Mouse (Mus musculus) gastrocnemius, adult 2 months (tissue): ENCODE measurements around the gene Krtap21-1. TPM values are rescaled to one million over a fixed set of nuclear protein-coding genes. Genes with fewer than 3 reads are reported as not detected.

Source experiments
- DNase-seq: peaks from one replicate; pipeline ENCODE4 v3.0.0; 2022
- H3K27ac ChIP-seq: fragments of 200-600 bp; 2 replicates; pipeline ENCODE4 v1.8.1; 2022; ENCODE audit warnings: mild to moderate bottlenecking
- H3K4me3 ChIP-seq: fragments of 200-600 bp; 2 replicates; pipeline ENCODE4 v1.8.1; 2022; ENCODE audit warnings: mild to moderate bottlenecking, moderate library complexity
- CTCF ChIP-seq: fragments of 200-600 bp; IDR thresholded peaks from 2 replicates; pipeline ENCODE4 v1.8.1; 2022; ENCODE audit warnings: antibody characterized with exemption, mild to moderate bottlenecking, moderate library complexity
- intact Hi-C: fragments of 180-260 bp; cut with DNase I; formaldehyde crosslinking; loops from one replicate; pipeline ENCODE4 v1.15.1; 2025
- long read RNA-seq, 2 experiments: library from polyadenylated mRNA; stranded (forward); transcript quantifications; one replicate each; pipeline ENCODE4 v2.0.0; 2021
- total RNA-seq, 2 experiments: library from RNA; stranded (reverse); gene quantifications; 2 replicates each; pipeline ENCODE4 v1.2.3; 2021

The Krtap21-1 gene
- not detected for total RNA-seq
- long read RNA-seq, experiment 1: 0 reads
- long read RNA-seq, experiment 2: 0 reads

DNA sequence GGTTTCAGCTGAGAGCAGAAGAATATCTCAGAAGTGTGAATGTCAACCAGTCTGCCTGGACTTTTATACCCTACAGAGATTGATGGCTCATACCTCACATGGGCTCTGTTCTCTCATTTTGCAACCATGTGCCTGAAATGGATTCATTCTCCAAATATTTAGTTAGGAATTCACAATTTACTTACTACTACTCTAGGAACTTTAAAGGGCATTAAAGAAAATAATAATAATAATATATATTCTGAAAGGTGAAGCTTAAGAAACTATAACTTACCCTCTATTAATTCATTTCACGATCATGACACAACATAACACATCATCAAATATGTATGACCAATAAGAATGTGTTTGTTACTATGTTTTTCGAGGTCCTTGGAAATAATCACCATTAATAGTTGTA lies at the start of gene Krtap21-1:
Krtap21-1 (minus strand) TSS at position 101 of the 400 bp plus-strand sequence.
- Histone ChIP-seq H3K4me3 (no peak within 1 kb of the TSS), H3K27ac (no peak within 1 kb of the TSS)
- intact Hi-C loops: no loop called here
- no peak for TF ChIP-seq CTCF
- no peak for DNase-seq

DNA sequence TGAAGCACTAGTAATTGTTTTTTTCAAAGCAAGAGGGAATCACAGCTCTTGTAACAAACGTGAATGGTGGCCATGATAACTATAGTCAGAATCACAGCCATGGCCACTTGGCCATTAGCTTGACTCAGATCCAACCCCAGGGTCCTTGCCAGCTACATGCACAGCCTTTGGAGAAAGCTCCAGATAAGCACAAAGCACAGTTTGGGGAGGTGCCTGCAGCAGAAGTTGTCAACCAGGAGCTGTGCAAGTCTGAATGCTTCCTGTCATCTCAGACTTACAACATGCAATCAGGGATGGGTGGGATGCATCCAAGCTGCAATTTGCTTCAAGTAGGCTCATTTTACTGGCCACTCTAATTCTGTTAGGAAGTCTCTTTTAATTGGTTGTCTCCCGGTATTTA lies 25.9 kb upstream of the Krtap21-1 start:
- TF ChIP-seq CTCF: no peak
- DNase-seq: no peak
- H3K27ac ChIP-seq: no peak overlapping the region
- no peak overlapping the region for H3K4me3 ChIP-seq
- intact Hi-C loops: no loop called here

DNA sequence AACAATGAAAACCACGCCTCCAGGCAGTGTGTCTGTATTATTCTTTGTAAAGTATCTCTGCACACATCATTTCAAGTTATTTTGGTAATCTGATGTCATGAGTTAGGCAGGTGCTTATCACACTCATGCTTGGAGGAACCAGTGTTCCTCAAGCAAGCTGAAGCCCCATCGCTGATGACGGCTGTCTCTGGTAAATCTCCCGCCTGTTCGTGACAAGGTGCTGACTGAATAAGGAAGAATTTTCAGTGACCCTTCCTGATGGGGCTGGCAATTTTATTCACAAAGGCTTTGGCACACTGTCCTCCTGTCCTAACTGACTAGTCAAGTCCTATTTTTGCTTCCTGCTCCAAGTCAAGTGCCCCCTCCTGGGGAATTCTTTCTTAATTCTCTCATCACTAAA lies 21.6 kb upstream of the Krtap21-1 start:
- intact Hi-C loops: no loop called here
- no peak for TF ChIP-seq CTCF
- H3K27ac ChIP-seq: no peak overlapping the region
- no peak overlapping the region for H3K4me3 ChIP-seq
- no peak for DNase-seq

GRCm38 (mm10) chr16:89420011-89420410 lies 16.3 kb upstream of the Krtap21-1 start, which contains the start of gene Krtap6-2:
Gene Krtap6-2, minus strand, starts transcription at chr16:89420111.
- no peak within 1 kb of the TSS for H3K27ac ChIP-seq
- intact Hi-C loops: no loop called here
- DNase-seq: no peak
- no peak for TF ChIP-seq CTCF
- no peak within 1 kb of the TSS for H3K4me3 ChIP-seq

DNA sequence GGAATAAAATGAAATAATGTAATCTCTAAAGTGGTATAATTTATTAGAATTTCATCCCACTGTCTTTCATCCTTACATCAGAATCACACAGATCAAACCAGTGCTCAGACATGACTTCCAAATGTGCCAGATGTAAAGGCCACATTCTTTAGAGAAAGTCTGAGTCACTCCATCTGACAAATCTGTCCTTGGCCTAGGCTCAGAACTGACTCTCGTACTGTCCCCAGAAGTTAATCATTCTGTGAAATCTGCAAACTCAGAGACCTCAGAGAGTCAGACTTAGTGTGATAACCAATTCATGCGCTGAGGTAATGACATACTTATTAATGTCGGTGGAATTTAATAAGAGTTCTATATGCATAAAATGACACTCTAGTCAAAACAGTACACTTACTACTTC lies 12.6 kb upstream of the Krtap21-1 start:
- Histone ChIP-seq H3K4me3 (no peak overlapping the region), H3K27ac (no peak overlapping the region)
- DNase-seq: no peak
- no peak for TF ChIP-seq CTCF
- intact Hi-C loops: no loop called here

- intact Hi-C loops: no loop called here
- TF ChIP-seq CTCF: no peak
- H3K27ac ChIP-seq: no peak overlapping the region
- no peak for DNase-seq
- no peak overlapping the region for H3K4me3 ChIP-seq
Measured at GRCm38 (mm10) chr16:89410345-89411068, 6.8 kb upstream of the Krtap21-1 start.

GRCm38 (mm10) chr16:89372734-89373461 lies 30.8 kb downstream of the Krtap21-1 start:
- no peak for DNase-seq
- Histone ChIP-seq H3K4me3 (no peak overlapping the region), H3K27ac (no peak overlapping the region)
- TF ChIP-seq CTCF: no peak
- intact Hi-C loops: no loop called here

Other genes with a start within 250 kb of the Krtap21-1 start
- not detected for gene Gm9789, start 245.9 kb downstream of the Krtap21-1 start, total RNA-seq
- gene Gm7735, start 234.4 kb downstream of the Krtap21-1 start, total RNA-seq: not detected
- not detected for gene 1110057P08Rik, start 229.1 kb downstream of the Krtap21-1 start, total RNA-seq
- not detected for gene Krtap20-2, start 198.0 kb downstream of the Krtap21-1 start, total RNA-seq
- gene Krtap6-2, start 16.2 kb upstream of the Krtap21-1 start, total RNA-seq: not detected
- gene Krtap8-1, start 84.1 kb upstream of the Krtap21-1 start, total RNA-seq: not detected
- not detected for gene Krtap7-1, start 104.5 kb upstream of the Krtap21-1 start, total RNA-seq
- not detected for gene Krtap11-1, start 167.3 kb upstream of the Krtap21-1 start, total RNA-seq